Mouse (Mus musculus) layer of hippocampus, postnatal 10 days (tissue): ENCODE data around the gene Casp8. TPM values are rescaled to one million over a fixed set of nuclear protein-coding genes. Genes with fewer than 3 reads are reported as not detected.
"Not testable (repeated sequence)": the region's sequence is repeated elsewhere in the genome, so short reads cannot be mapped to it uniquely, and the experiment has no call there.

Source experiments
- DNase-seq, 2 experiments: peaks; one replicate each; pipeline ENCODE4 v3.0.0; 2021; ENCODE audit warnings: low spot score in 2 of 2
- total RNA-seq, 2 experiments: library from RNA; stranded (reverse); gene quantifications; 2 replicates each; pipeline ENCODE4 v1.2.3; 2021

Casp8 gene
- total RNA-seq, 2 experiments from 2014 or later = 4.9 to 5.3 TPM

GRCm38 (mm10) chr1:58892386-58892785 is 97.2 kb downstream of the Casp8 start:
- not testable (repeated sequence) for DNase-seq

Other genes with a start within 250 kb of the Casp8 start
- gene Fam126b, start 209.1 kb upstream of the Casp8 start, total RNA-seq = 10 to 100 TPM; 59.4 to 59.7 TPM
- gene Ndufb3, start 209.0 kb upstream of the Casp8 start, total RNA-seq = 100 to 1,000 TPM; 113 to 121 TPM
- gene Als2cr12, start 99.4 kb upstream of the Casp8 start, total RNA-seq = under 1 TPM in 1 of 2 experiments, not detected in 1; 0.23 TPM
- 10 to 100 TPM; 32.7 to 32.9 TPM for gene Cflar, start 83.9 kb upstream of the Casp8 start, total RNA-seq
- 100 to 1,000 TPM; 138 to 144 TPM for gene Trak2, start 178.1 kb downstream of the Casp8 start, total RNA-seq
- 10 to 100 TPM; 59.5 to 65.8 TPM for gene Stradb, start 178.1 kb downstream of the Casp8 start, total RNA-seq